Mouse (Mus musculus) frontal cortex, postnatal 36 days (tissue): Measurements from ENCODE around the gene Afg1l.

Source experiments
- DNase-seq, 2 experiments: peaks; one replicate each; pipeline ENCODE4 v3.0.0; 2022; ENCODE audit warnings: low spot score in 2 of 2

The Afg1l gene

GRCm38 (mm10) chr10:42297954-42298353 is 180.4 kb downstream of the Afg1l start:
- DNase-seq: no peak

- no peak for DNase-seq
These were observed 181.3 kb downstream of the Afg1l start for GRCm38 (mm10) chr10:42297109-42297508.

GRCm38 (mm10) chr10:42296559-42296958 is 181.8 kb downstream of the Afg1l start:
- no peak for DNase-seq

GRCm38 (mm10) chr10:42295028-42295427 is 183.3 kb downstream of the Afg1l start:
- peak in 1 of 2 experiments; percentile 28 for DNase-seq

- no peak for DNase-seq
These were observed 184.0 kb downstream of the Afg1l start for GRCm38 (mm10) chr10:42294392-42294791.

- no peak for DNase-seq
These were observed 184.5 kb downstream of the Afg1l start for GRCm38 (mm10) chr10:42293877-42294276.

GRCm38 (mm10) chr10:42291360-42291759 is 187.0 kb downstream of the Afg1l start:
- DNase-seq: no peak

GRCm38 (mm10) chr10:42287666-42288065 is 190.7 kb downstream of the Afg1l start:
- DNase-seq: no peak

GRCm38 (mm10) chr10:42278307-42278850 is 200.0 kb downstream of the Afg1l start:
- DNase-seq: no peak

GRCm38 (mm10) chr10:42277476-42278306 is 200.7 kb downstream of the Afg1l start:
- DNase-seq: peak; percentile 98 to 100

GRCm38 (mm10) chr10:42276507-42277345 is 201.6 kb downstream of the Afg1l start, which contains the start of gene Foxo3:
Gene Foxo3, minus strand, starts transcription at chr10:42276755.
- peak; percentile 87 to 88 for DNase-seq

GRCm38 (mm10) chr10:42275871-42276501 is 202.4 kb downstream of the Afg1l start:
- peak in 1 of 2 experiments; percentile 19 for DNase-seq

GRCm38 (mm10) chr10:42275401-42275870 is 202.9 kb downstream of the Afg1l start:
- DNase-seq: peak; percentile 43 to 45

- peak; percentile 15 to 27 for DNase-seq
These were observed 203.5 kb downstream of the Afg1l start for GRCm38 (mm10) chr10:42274712-42275400.

- peak; percentile 32 to 39 for DNase-seq
These were observed 204.3 kb downstream of the Afg1l start for GRCm38 (mm10) chr10:42273760-42274691.

GRCm38 (mm10) chr10:42273403-42273759 is 205.0 kb downstream of the Afg1l start:
- DNase-seq: no peak

- no peak for DNase-seq
These were observed 206.7 kb downstream of the Afg1l start for GRCm38 (mm10) chr10:42271454-42272230.

- no peak for DNase-seq
These were observed 207.9 kb downstream of the Afg1l start for GRCm38 (mm10) chr10:42270277-42271083.
